Mouse (Mus musculus): ENCODE data around the gene Nbas. TPM values are rescaled to one million over a fixed set of nuclear protein-coding genes. Genes with fewer than 3 reads are reported as not detected.

The Nbas gene
- polyA plus RNA-seq, 1 experiment from 2014 or later = 17.1 TPM

GRCm38 (mm10) chr12:13626803-13627706 is 358.1 kb downstream of the Nbas start:
- H3K27me3 ChIP-seq = no peaks in the 10 kb centered on the region
- H3K4me3 ChIP-seq (replicated peaks) = no peak overlapping the region
- 65% methylated on average over 12 of the region's 12 CpGs for WGBS
- no peak overlapping the region for H3K9ac ChIP-seq (replicated peaks)
- ATAC-seq (ENCODE audit: insufficient number of reproducible peaks, insufficient read depth, low FRiP score, low TSS enrichment, low read depth) = no peak
- H3K27ac ChIP-seq = no peak overlapping the region
- no peaks in the 10 kb centered on the region for H3K36me3 ChIP-seq
- no peaks in the 10 kb centered on the region for H3K4me1 ChIP-seq (replicated peaks)
- H3K4me2 ChIP-seq = no peak overlapping the region
- no peaks in the 10 kb centered on the region for H3K9me3 ChIP-seq

Other genes starting within 250 kb of the Nbas start
- 166 and 167 TPM in 2 replicates for gene Ddx1, start 19.9 kb upstream of the Nbas start, polyA plus RNA-seq (2016; fragmentation: Nextera tagmentation; extraction: Ambion mirVana)

All from limb, embryonic 12.5 days (tissue).